Mouse (Mus musculus): ENCODE measurements around the gene Slc45a1. TPM values are rescaled to one million over a fixed set of nuclear protein-coding genes. Genes with fewer than 3 reads are reported as not detected.
A peak's percentile ranks its signal among the peaks of the same experiment; 100 is the strongest.

Gene Slc45a1
- polyA plus RNA-seq, 1 experiment from 2014 or later: 20.7 TPM

DNA sequence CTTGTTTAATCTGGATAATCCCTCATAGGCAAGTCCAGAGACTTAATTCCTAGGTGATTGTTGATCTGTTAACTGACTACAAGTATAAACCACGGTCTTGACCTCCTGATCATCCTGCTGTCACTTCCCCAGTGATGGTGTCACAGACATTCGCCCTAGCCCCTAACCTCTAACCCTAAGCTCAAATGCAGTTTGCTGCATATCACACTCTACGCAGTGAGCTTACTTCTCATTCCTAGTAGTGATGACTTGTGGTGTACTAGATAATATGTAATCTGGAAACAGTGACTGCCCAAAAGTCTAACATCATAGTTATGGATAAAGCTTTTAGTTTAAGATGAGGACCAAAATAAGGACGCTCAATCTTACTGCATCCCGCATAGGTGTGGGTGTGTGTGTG is 65.7 kb downstream of the Slc45a1 start:
- Histone ChIP-seq H3K9me3 (no peaks in the 10 kb centered on the region), H3K4me1 (replicated peaks) (peaks cover 70% of the 10 kb centered on the region), H3K9ac (replicated peaks) (no peak overlapping the region), H3K27ac (no peak overlapping the region), H3K4me3 (replicated peaks) (no peak overlapping the region), H3K27me3 (no peaks in the 10 kb centered on the region), H3K4me2 (replicated peaks) (no peak overlapping the region), H3K36me3 (no peaks in the 10 kb centered on the region)
- ATAC-seq: no peak
- 94% methylated on average over 5 of the region's 5 CpGs for WGBS

- WGBS: 88% methylated on average over 2 of the region's 2 CpGs
- Histone ChIP-seq H3K4me1 (replicated peaks) (peaks cover 70% of the 10 kb centered on the region), H3K9ac (replicated peaks) (no peak overlapping the region), H3K4me2 (replicated peaks) (no peak overlapping the region), H3K9me3 (no peaks in the 10 kb centered on the region), H3K4me3 (replicated peaks) (no peak overlapping the region), H3K27me3 (no peaks in the 10 kb centered on the region), H3K27ac (no peak overlapping the region), H3K36me3 (no peaks in the 10 kb centered on the region)
- ATAC-seq: no peak
Measured at GRCm38 (mm10) chr4:150585800-150586199, 66.2 kb downstream of the Slc45a1 start.

DNA sequence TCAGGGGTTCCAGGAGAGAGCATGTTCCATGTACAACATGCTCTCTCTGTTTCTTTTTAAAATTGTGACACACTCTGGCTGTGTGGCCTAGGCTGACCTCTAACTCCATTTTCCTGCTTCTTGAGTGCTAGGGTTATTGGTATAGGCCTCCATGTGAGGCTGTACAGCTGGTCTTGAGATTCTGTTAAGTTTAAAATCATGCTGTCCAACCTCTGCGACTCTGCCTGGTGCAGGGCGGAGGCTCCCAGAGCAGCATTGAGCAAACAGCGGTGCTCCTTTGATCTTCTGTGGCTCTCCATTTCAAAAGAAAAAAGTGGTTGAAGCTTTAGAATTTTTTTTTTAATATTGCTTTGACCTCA is 68.2 kb downstream of the Slc45a1 start:
- no peaks in the 10 kb centered on the region for H3K27me3 ChIP-seq
- H3K9ac ChIP-seq (replicated peaks): no peak overlapping the region
- 49% methylated on average over 3 of the region's 3 CpGs for WGBS
- no peak overlapping the region for H3K4me3 ChIP-seq (replicated peaks)
- H3K36me3 ChIP-seq: no peaks in the 10 kb centered on the region
- H3K4me1 ChIP-seq (replicated peaks): peaks cover 62% of the 10 kb centered on the region
- H3K9me3 ChIP-seq: no peaks in the 10 kb centered on the region
- H3K4me2 ChIP-seq (replicated peaks): 0 out of 2 replicates have a peak overlapping the region, but pooled peaks have one; percentile 4
- peak overlapping the region; percentile 71 for H3K27ac ChIP-seq
- ATAC-seq: peak; percentile 58; the same call in 1 of the 2 replicates

GRCm38 (mm10) chr4:150582966-150583776 is 68.8 kb downstream of the Slc45a1 start:
- no peaks in the 10 kb centered on the region for H3K36me3 ChIP-seq
- peak overlapping the region; percentile 25; the same call in 1 of the 2 replicates for H3K9ac ChIP-seq (replicated peaks)
- H3K4me3 ChIP-seq (replicated peaks): no peak overlapping the region
- H3K4me2 ChIP-seq (replicated peaks): 0 out of 2 replicates have a peak overlapping the region, but pooled peaks have one; percentile 4
- no peaks in the 10 kb centered on the region for H3K9me3 ChIP-seq
- H3K27ac ChIP-seq: peak overlapping the region; percentile 71
- ATAC-seq: 0 out of 2 replicates have a peak, but pooled peaks have one; percentile 65
- H3K27me3 ChIP-seq: no peaks in the 10 kb centered on the region
- peaks cover 60% of the 10 kb centered on the region for H3K4me1 ChIP-seq (replicated peaks)
- 41% methylated on average over 13 of the region's 13 CpGs for WGBS

GRCm38 (mm10) chr4:150581931-150582723 is 69.8 kb downstream of the Slc45a1 start:
- Histone ChIP-seq H3K4me1 (replicated peaks) (peaks cover 50% of the 10 kb centered on the region), H3K36me3 (no peaks in the 10 kb centered on the region), H3K9me3 (no peaks in the 10 kb centered on the region), H3K27me3 (no peaks in the 10 kb centered on the region), H3K27ac (peak overlapping the region; percentile 33; the same call in 1 of the 2 replicates), H3K9ac (replicated peaks) (no peak overlapping the region), H3K4me3 (replicated peaks) (no peak overlapping the region), H3K4me2 (replicated peaks) (no peak overlapping the region)
- no peak for ATAC-seq
- 77% methylated on average over 10 of the region's 10 CpGs for WGBS

Other genes starting within 250 kb of the Slc45a1 start
- 18.7 and 20.1 TPM in 2 replicates for gene Errfi1, start 201.7 kb upstream of the Slc45a1 start, polyA plus RNA-seq (2015; fragmentation: Nextera tagmentation; extraction: Ambion mirVana)

All from midbrain, embryonic 13.5 days (tissue).